ENCODE assay signal across 10 mouse cellular contexts in the genomic region with DNA sequence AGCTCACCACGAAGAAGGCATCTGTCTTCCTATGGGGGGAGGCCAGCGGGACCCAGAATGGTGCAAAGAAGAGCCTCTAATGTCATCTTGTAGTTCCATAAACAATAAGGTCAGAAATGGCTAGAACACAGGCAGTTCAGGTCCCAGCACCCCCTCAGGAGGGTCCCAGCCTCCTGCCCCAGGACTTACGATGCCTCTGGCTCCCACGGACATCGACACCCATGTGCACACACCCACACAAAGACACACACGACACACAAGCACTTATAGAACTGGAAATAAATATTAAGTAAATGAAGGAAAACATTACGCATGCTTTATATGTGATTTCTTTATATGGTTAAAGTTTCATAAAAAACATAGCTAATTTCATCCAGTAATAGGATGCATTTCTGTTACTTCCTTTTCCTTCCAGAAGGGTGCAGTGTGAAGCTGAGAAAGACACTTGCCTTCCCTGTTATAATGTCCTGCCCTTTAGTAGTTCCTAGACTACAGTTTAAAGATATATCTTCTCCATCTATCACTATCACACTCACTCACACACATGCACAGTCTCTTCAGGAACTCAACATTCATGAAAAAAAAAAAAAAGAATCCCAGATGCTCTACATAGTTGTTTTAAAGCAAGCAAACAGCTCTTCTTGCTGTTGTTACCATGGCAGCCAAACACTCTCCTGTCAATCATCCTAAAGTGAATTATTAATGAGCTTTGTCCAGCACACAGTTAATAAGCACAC. TPM values are rescaled to one million over a fixed set of nuclear protein-coding genes. Genes with fewer than 3 reads are reported as not detected.
DNase-seq lines count a peak whose midpoint lies in the region; ATAC-seq lines count a peak whose summit lies in the region.
"Had no signal": no experiment of that assay in that cellular context is flagged by ENCODE, and none has a peak within 500 bp of the region (broad histone marks: within the 10 kb centered on the region; RNA-seq: fewer than 3 reads in every experiment).

No protein-coding gene starts in this region.

- no peak overlapping the region for H3K4me2 ChIP-seq in midbrain, embryonic 11.5 days
- no peak overlapping the region for H3K4me2 ChIP-seq in stomach, embryonic 15.5 days
- H3K4me2 ChIP-seq: embryonic facial prominence, embryonic 12.5 days had no signal

- no peaks in the 10 kb centered on the region for H3K9me3 ChIP-seq in midbrain, embryonic 11.5 days (ENCODE audit: control insufficient read depth, low read length)
- H3K9me3 ChIP-seq in midbrain, embryonic 10.5 days (replicated peaks) = no peaks in the 10 kb centered on the region
- no peaks in the 10 kb centered on the region for H3K9me3 ChIP-seq in stomach, embryonic 15.5 days
- H3K9me3 ChIP-seq: embryonic facial prominence, embryonic 12.5 days had no signal

- H3K27ac ChIP-seq in midbrain, embryonic 11.5 days (ENCODE audit: low read depth, low read length) = peak overlapping the region; percentile 63
- no peak overlapping the region for H3K27ac ChIP-seq in midbrain, embryonic 10.5 days (replicated peaks)
- no peak overlapping the region for H3K27ac ChIP-seq in stomach, embryonic 15.5 days
- H3K27ac ChIP-seq: embryonic facial prominence, embryonic 12.5 days had no signal

- no peak overlapping the region for H3K4me3 ChIP-seq in midbrain, embryonic 11.5 days (ENCODE audit: low read depth, low read length)
- H3K4me3 ChIP-seq in midbrain, embryonic 10.5 days = no peak overlapping the region
- H3K4me3 ChIP-seq in stomach, embryonic 15.5 days (replicated peaks) = no peak overlapping the region
- H3K4me3 ChIP-seq: embryonic facial prominence, embryonic 12.5 days had no signal

- no peaks in the 10 kb centered on the region for H3K36me3 ChIP-seq in midbrain, embryonic 11.5 days (ENCODE audit: control insufficient read depth, insufficient read depth, low read length)
- H3K36me3 ChIP-seq in midbrain, embryonic 10.5 days = no peaks in the 10 kb centered on the region
- H3K36me3 ChIP-seq in stomach, embryonic 15.5 days = no peaks in the 10 kb centered on the region
- H3K36me3 ChIP-seq: embryonic facial prominence, embryonic 12.5 days had no signal

- no peak overlapping the region for H3K9ac ChIP-seq in midbrain, embryonic 11.5 days (ENCODE audit: low read length)
- H3K9ac ChIP-seq in stomach, embryonic 15.5 days = no peak overlapping the region
- H3K9ac ChIP-seq: embryonic facial prominence, embryonic 12.5 days had no signal

- 88% methylated on average over 7 of the region's 7 CpGs for WGBS in midbrain, embryonic 11.5 days
- WGBS in midbrain, embryonic 10.5 days = 88% methylated on average over 7 of the region's 7 CpGs
- 88% methylated on average over 7 of the region's 7 CpGs for WGBS in large intestine, adult 2 months
- WGBS in stomach, embryonic 15.5 days = 83% methylated on average over 7 of the region's 7 CpGs

- ATAC-seq in midbrain, embryonic 11.5 days (ENCODE audit: low FRiP score) = peak; percentile 72
- ATAC-seq in stomach, embryonic 15.5 days (ENCODE audit: insufficient read depth, low FRiP score, low read depth) = 0 out of 2 replicates have a peak, but pooled peaks have one; percentile 18

- H3K4me1 ChIP-seq in midbrain, embryonic 11.5 days (ENCODE audit: control insufficient read depth, insufficient read depth, low read length) = peaks cover 12% of the 10 kb centered on the region
- H3K4me1 ChIP-seq in midbrain, embryonic 10.5 days = peaks cover 19% of the 10 kb centered on the region
- no peaks in the 10 kb centered on the region; the same call in 1 of the 2 replicates for H3K4me1 ChIP-seq in stomach, embryonic 15.5 days
- H3K4me1 ChIP-seq: embryonic facial prominence, embryonic 12.5 days had no signal

- H3K27me3 ChIP-seq in midbrain, embryonic 11.5 days (ENCODE audit: control insufficient read depth, insufficient read depth, low read length) = no peaks in the 10 kb centered on the region
- no peaks in the 10 kb centered on the region for H3K27me3 ChIP-seq in midbrain, embryonic 10.5 days (ENCODE audit: low read depth, poor library complexity, severe bottlenecking)
- H3K27me3 ChIP-seq in stomach, embryonic 15.5 days (replicated peaks) = no peaks in the 10 kb centered on the region
- H3K27me3 ChIP-seq: embryonic facial prominence, embryonic 12.5 days had no signal

- peak; percentile 51 to 68 for DNase-seq in cerebellum, postnatal 10 days
- DNase-seq in cerebellum, adult 8-10 months = no peak
- no peak for DNase-seq in midbrain, embryonic 11.5 days (ENCODE audit: low spot score, missing footprints)
- DNase-seq in midbrain, embryonic 10.5 days (ENCODE audit: low spot score) = no peak
- peak; percentile 21 for DNase-seq in large intestine, adult 2 months (ENCODE audit: low read depth, low spot score)
- no peak for DNase-seq in adrenal gland, postnatal 10 days
- no peak for DNase-seq in T-cell, adult 2 months (ENCODE audit: low spot score)

RNA-seq across cellular contexts. Expression of a gene that starts 27.1 kb away (rescaled TPM):
- 15.7 and 16.0 TPM in 2 replicates for polyA plus RNA-seq in midbrain, embryonic 11.5 days (2014; fragmentation: Nextera tagmentation; extraction: Ambion mirVana)
- polyA plus RNA-seq in midbrain, embryonic 10.5 days (2016; fragmentation: Nextera tagmentation; extraction: Ambion mirVana) = 7.9 and 11.4 TPM in 2 replicates
- 0.16 and 0.89 TPM in 2 replicates for polyA plus RNA-seq in large intestine, adult 2 months (2012; rRNA removed)
- 0.36 and 0.95 TPM in 2 replicates for polyA plus RNA-seq in stomach, embryonic 15.5 days (2015; fragmentation: Nextera tagmentation; extraction: Ambion mirVana)
- 1 to 10 TPM in 1 of 2 experiments, under 1 TPM in 1; 0.61 to 1.4 TPM for total RNA-seq in adrenal gland, postnatal 10 days (2021)
- polyA plus RNA-seq: C2C12 had no signal

Comparison
In these comparisons a context has a peak if more than half of its experiments do, and no peak if none do; other contexts are left out.
1. DNase-seq: peak in cerebellum, postnatal 10 days (2 of 2) and large intestine, adult 2 months (single experiment); none in cerebellum, adult 8-10 months (single experiment), midbrain, embryonic 11.5 days (single experiment), midbrain, embryonic 10.5 days (single experiment), adrenal gland, postnatal 10 days (single experiment) and T-cell, adult 2 months (single experiment).